ENCODE assay signal across 16 mouse cellular contexts in genomic region chr14:21308349-21308936, GRCm38 (mm10).
A peak's percentile ranks its signal among the peaks of the same experiment; 100 is the strongest.
DNase-seq lines count a peak whose midpoint lies in the region; ATAC-seq and TF ChIP-seq lines count a peak whose summit lies in the region.
"Had no signal": no experiment of that assay in that cellular context is flagged by ENCODE, and none has a peak within 500 bp of the region (broad histone marks: within the 10 kb centered on the region; RNA-seq: fewer than 3 reads in every experiment).

No protein-coding gene starts in this region.

- no peaks in the 10 kb centered on the region for H3K27me3 ChIP-seq in stomach, embryonic 16.5 days (ENCODE audit: control insufficient read depth, insufficient read depth, low read length)
- H3K27me3 ChIP-seq in stomach, postnatal 0 days (ENCODE audit: control insufficient read depth, insufficient read depth, low read length): no peaks in the 10 kb centered on the region
- no peaks in the 10 kb centered on the region for H3K27me3 ChIP-seq in limb, embryonic 10.5 days (ENCODE audit: low read depth, poor library complexity, severe bottlenecking)
- no peaks in the 10 kb centered on the region for H3K27me3 ChIP-seq in hindbrain, embryonic 11.5 days (ENCODE audit: control insufficient read depth, insufficient read depth, low read length)
- H3K27me3 ChIP-seq: megakaryocyte, embryonic 14.5 days had no signal

- ATAC-seq in stomach, embryonic 16.5 days (ENCODE audit: insufficient read depth, low FRiP score): no peak
- no peak for ATAC-seq in stomach, postnatal 0 days (ENCODE audit: low FRiP score, low TSS enrichment)
- no peak for ATAC-seq in hindbrain, embryonic 11.5 days (ENCODE audit: low FRiP score)
- ATAC-seq in megakaryocyte progenitor cell, adult 5-6 weeks (replicated peaks; ENCODE audit: poor library complexity): no peak
- ATAC-seq: forebrain, postnatal 0 days; hindbrain, postnatal 0 days had no signal

- H3K36me3 ChIP-seq in stomach, embryonic 16.5 days (ENCODE audit: control insufficient read depth, insufficient read depth, low read length): no peaks in the 10 kb centered on the region
- H3K36me3 ChIP-seq in stomach, postnatal 0 days (ENCODE audit: control insufficient read depth, insufficient read depth, low read length): no peaks in the 10 kb centered on the region
- H3K36me3 ChIP-seq in limb, embryonic 10.5 days: no peaks in the 10 kb centered on the region
- no peaks in the 10 kb centered on the region for H3K36me3 ChIP-seq in hindbrain, embryonic 11.5 days (ENCODE audit: control insufficient read depth, insufficient read depth, low read length)

- peak overlapping the region; percentile 23; the same call in 1 of the 2 replicates for H3K27ac ChIP-seq in stomach, embryonic 16.5 days (ENCODE audit: low read length)
- H3K27ac ChIP-seq in stomach, postnatal 0 days (replicated peaks): no peak overlapping the region
- H3K27ac ChIP-seq in limb, embryonic 10.5 days: peak overlapping the region; percentile 70
- H3K27ac ChIP-seq in hindbrain, embryonic 11.5 days (ENCODE audit: low read depth, low read length): no peak overlapping the region
- H3K27ac ChIP-seq: hindbrain, postnatal 0 days; liver, embryonic 14.5 days had no signal

- no peak overlapping the region for H3K4me2 ChIP-seq in stomach, embryonic 16.5 days (ENCODE audit: low read depth, low read length)
- H3K4me2 ChIP-seq in stomach, postnatal 0 days (replicated peaks; ENCODE audit: low read depth): no peak overlapping the region
- no peak overlapping the region for H3K4me2 ChIP-seq in hindbrain, embryonic 11.5 days (replicated peaks; ENCODE audit: low read depth, low read length)

- 35% methylated on average over 4 of the region's 4 CpGs for WGBS in stomach, embryonic 16.5 days
- 31% methylated on average over 4 of the region's 4 CpGs for WGBS in stomach, postnatal 0 days
- 25% methylated on average over 4 of the region's 4 CpGs for WGBS in limb, embryonic 10.5 days
- whole genome bisulfite sequencing in hindbrain, embryonic 11.5 days: 86% methylated on average over 4 of the region's 4 CpGs

- TF ChIP-seq CTCF in stomach, postnatal 0 days (IDR thresholded peaks at IDR 0.05; ENCODE audit: low read depth): no peak

- no peaks in the 10 kb centered on the region for H3K9me3 ChIP-seq in stomach, embryonic 16.5 days (replicated peaks; ENCODE audit: control insufficient read depth, low read length)
- H3K9me3 ChIP-seq in stomach, postnatal 0 days (ENCODE audit: control insufficient read depth, low read length): no peaks in the 10 kb centered on the region
- no peaks in the 10 kb centered on the region for H3K9me3 ChIP-seq in limb, embryonic 10.5 days (replicated peaks)
- no peaks in the 10 kb centered on the region for H3K9me3 ChIP-seq in hindbrain, embryonic 11.5 days (ENCODE audit: control insufficient read depth, low read length)
- H3K9me3 ChIP-seq: megakaryocyte, embryonic 14.5 days had no signal

- H3K9ac ChIP-seq in stomach, embryonic 16.5 days (ENCODE audit: low read length): no peak overlapping the region
- no peak overlapping the region for H3K9ac ChIP-seq in stomach, postnatal 0 days (ENCODE audit: low read length)
- no peak overlapping the region for H3K9ac ChIP-seq in hindbrain, embryonic 11.5 days (ENCODE audit: low read depth, low read length)
- H3K9ac ChIP-seq: forebrain, postnatal 0 days; liver, embryonic 14.5 days had no signal

- peak; percentile 37 for DNase-seq in kidney, postnatal 10 days
- DNase-seq in kidney, postnatal 36 days: no peak
- no peak for DNase-seq in stomach, postnatal 0 days (ENCODE audit: low spot score)
- peak; percentile 40 for DNase-seq in limb, embryonic 10.5 days (ENCODE audit: low spot score)
- no peak for DNase-seq in hindbrain, embryonic 11.5 days (ENCODE audit: low spot score)
- DNase-seq: adrenal gland, postnatal 25 days; cerebellum, adult 18-20 months; cerebellum, postnatal 36 days; forebrain, postnatal 0 days; heart, adult 11 months; heart, postnatal 4 days had no signal

- H3K4me1 ChIP-seq in stomach, embryonic 16.5 days (ENCODE audit: control insufficient read depth, insufficient read depth, low read length): peaks cover 5% of the 10 kb centered on the region
- H3K4me1 ChIP-seq in stomach, postnatal 0 days (replicated peaks; ENCODE audit: control insufficient read depth, insufficient read depth): no peaks in the 10 kb centered on the region
- H3K4me1 ChIP-seq in limb, embryonic 10.5 days: peaks cover 62% of the 10 kb centered on the region
- no peaks in the 10 kb centered on the region for H3K4me1 ChIP-seq in hindbrain, embryonic 11.5 days (replicated peaks; ENCODE audit: control insufficient read depth, insufficient read depth, low read length)

- no peak overlapping the region for H3K4me3 ChIP-seq in stomach, embryonic 16.5 days (replicated peaks; ENCODE audit: low read length)
- H3K4me3 ChIP-seq in stomach, postnatal 0 days (ENCODE audit: low read depth, low read length): no peak overlapping the region
- H3K4me3 ChIP-seq in limb, embryonic 10.5 days: no peak overlapping the region
- no peak overlapping the region for H3K4me3 ChIP-seq in hindbrain, embryonic 11.5 days (ENCODE audit: low read depth, low read length)
- H3K4me3 ChIP-seq: megakaryocyte, embryonic 14.5 days had no signal

- TF ChIP-seq EP300 in stomach, postnatal 0 days (optimal IDR thresholded peaks at IDR 0.05): no peak

Comparison
In these comparisons a context has a peak if more than half of its experiments do, and no peak if none do; other contexts are left out.
1. DNase-seq: peak in kidney, postnatal 10 days (single experiment) and limb, embryonic 10.5 days (single experiment); none in kidney, postnatal 36 days (0 of 2), stomach, postnatal 0 days (single experiment) and hindbrain, embryonic 11.5 days (single experiment).
2. H3K27ac ChIP-seq: peak in stomach, embryonic 16.5 days (single experiment) and limb, embryonic 10.5 days (single experiment); none in stomach, postnatal 0 days (single experiment) and hindbrain, embryonic 11.5 days (single experiment).